Mouse (Mus musculus) myocyte (in vitro differentiated cells): ENCODE measurements around the gene Spon1.

Experiments used
- TCF3 ChIP-seq: IDR thresholded peaks from one replicate; pipeline ENCODE4 v1.6.1; 2011; ENCODE audit warnings: low read depth, control low read depth; ENCODE audit not compliant: insufficient read length
- USF1 ChIP-seq: IDR thresholded peaks from one replicate; pipeline ENCODE4 v1.6.1; 2011; ENCODE audit warnings: low read depth, mild to moderate bottlenecking, control low read depth, moderate library complexity

- TF ChIP-seq USF1 (no peak), TCF3 (no peak)
Observed at GRCm38 (mm10) chr7:114042973-114043928, 277.5 kb downstream of the Spon1 start.
